Mouse (Mus musculus) spleen, postnatal 14 days (tissue): ENCODE results near the gene Tmem150b.

ENCODE experiments used
- DNase-seq, 2 experiments: peaks; one replicate each; pipeline ENCODE4 v3.0.0; 2021 to 2022; ENCODE audit warnings: low spot score in 2 of 2

Gene Tmem150b

DNA sequence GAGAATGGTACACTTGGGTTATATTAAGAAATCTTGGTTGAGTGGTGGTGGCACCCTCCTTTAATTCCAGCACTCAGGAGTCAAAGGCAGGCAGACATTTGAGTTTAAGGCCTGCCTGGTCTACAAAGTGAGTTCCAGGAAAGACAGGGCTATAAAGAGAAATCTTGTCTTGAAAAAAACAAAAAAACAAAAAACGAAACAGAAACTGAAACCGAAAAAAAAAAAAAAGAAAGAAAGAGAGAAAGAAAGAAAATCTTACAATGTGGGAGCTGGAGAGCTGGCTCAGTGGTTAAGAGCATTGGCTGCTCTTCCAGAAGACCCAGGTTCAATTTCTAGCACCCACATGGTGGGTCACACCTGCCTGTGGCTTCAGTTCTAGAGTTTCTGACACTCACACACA is 61.3 kb downstream of the Tmem150b start:
- no peak for DNase-seq

GRCm38 (mm10) chr7:4663179-4663578 is 61.9 kb downstream of the Tmem150b start:
- no peak for DNase-seq

DNA sequence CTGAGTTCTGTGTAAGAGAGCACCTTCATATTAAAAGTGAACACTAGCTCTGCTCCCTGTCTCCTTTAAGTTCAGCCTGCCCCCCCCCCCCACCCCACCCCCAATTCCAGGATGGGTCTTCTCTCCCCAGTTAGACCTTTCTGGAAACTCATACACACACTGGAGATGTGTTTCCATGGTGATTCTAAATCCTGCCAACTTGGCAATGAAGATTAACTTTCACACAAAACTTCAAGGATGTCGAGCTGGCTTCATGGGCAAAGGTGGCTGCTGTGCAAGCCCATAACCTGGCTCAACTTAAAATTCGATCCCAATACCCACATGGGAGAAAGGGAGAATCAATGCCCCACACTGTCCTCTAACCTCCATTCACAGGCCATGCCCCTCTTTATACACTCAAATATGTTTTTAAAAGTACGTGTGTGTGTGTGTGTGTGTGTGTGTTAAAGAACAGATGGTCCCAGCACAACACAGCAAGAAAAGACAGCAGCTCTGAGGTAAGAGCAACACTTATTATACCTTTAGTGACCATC is 65.1 kb downstream of the Tmem150b start:
- no peak for DNase-seq

DNA sequence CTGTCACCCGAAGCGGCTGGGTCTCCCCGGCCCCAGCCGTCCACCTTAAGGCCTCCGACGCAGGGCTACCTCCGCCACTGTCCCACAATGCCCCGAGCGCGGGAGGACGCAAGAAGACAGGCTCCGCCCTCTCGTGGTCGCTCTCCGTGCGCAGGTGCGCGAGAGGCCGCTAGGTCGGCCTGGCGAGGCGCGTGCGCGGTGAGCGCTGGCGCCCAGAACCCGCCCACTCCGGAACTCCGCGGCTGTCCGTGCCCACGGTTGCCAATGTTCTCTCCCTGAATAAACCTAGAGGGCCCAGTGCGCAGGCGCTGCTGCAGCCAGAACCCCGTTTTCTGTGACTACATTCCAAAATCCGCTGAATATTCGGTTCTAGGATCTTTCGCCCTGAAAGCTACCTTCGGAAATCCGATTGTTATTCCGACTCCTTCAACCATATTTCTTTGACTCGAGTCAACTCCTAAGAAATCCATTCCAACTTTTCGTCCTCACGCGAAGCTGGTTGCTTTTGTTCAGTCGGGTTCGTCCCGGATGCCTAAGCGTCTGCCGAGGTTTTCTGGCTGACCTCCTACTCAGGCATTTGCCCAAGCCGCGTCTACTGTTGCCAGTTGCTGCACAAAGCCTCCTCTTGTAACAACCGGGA is 66.0 kb downstream of the Tmem150b start, which contains the start of gene Ppp6r1:
Ppp6r1 (minus strand) TSS at position 108 of the 640 bp plus-strand sequence.
- peak; percentile 94 to 95 for DNase-seq

DNA sequence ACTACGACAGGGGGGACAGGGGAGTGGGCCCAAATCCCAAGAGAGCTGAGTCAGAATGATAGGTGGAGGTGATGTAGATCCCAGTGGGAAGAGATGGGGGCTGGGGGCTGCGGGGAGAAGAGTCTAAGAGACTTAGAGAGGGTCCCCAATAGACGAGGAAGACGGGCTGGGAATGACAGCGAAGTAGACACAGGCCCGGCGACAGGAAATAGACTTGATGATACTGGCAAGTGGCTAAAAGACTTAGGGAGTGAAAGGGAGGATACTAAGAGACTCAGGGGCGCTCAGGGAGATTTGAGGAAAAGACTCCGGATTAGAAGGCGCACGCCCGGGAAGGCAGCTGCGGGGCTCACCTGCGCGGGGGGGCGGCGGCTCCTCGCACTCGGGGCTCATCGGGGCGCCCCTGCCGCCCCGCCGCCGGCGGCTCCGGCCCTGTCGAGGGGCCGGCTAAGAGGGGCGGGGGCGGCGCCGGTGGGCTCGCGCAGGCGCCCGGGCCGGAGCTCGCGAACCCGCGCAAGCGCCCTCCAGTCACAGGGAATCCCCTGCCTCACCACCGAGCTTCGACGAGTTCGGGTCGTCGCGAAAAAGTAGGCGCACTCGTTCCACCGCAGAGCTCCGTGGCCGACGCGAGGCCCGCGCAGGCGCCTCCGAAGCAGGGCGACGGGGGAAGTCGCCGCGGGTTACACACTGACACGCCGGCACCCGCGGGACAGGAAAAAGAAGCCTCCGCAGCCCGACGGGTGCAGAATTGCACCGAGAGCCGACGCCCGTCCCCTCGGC is 66.7 kb downstream of the Tmem150b start:
- peak in 1 of 2 experiments; percentile 19 for DNase-seq

- no peak for DNase-seq
These were observed 67.4 kb downstream of the Tmem150b start for GRCm38 (mm10) chr7:4657521-4658127.
